Mouse (Mus musculus) heart, embryonic 10.5 days (tissue): ENCODE results near the gene Pfas. TPM values are rescaled to one million over a fixed set of nuclear protein-coding genes. Genes with fewer than 3 reads are reported as not detected.
A peak's percentile ranks its signal among the peaks of the same experiment; 100 is the strongest.
"Not testable (repeated sequence)": the region's sequence is repeated elsewhere in the genome, so short reads cannot be mapped to it uniquely, and the experiment has no call there.

Experiments used
- DNase-seq: peaks from one replicate; pipeline ENCODE4 v3.0.0-alpha.2; 2017; ENCODE audit warnings: low spot score
- H3K27ac ChIP-seq: fragments of 300-500 bp; sonication (generic); 2 replicates; pipeline ENCODE4 v1.5.1; 2016; ENCODE audit warnings: mild to moderate bottlenecking
- H3K27me3 ChIP-seq: fragments of 300-500 bp; sonication (generic); 2 replicates; pipeline ENCODE4 v1.6.1; 2016; ENCODE audit warnings: mild to moderate bottlenecking; ENCODE audit not compliant: poor library complexity, insufficient read depth, severe bottlenecking
- H3K36me3 ChIP-seq: fragments of 300-500 bp; sonication (generic); 2 replicates; pipeline ENCODE4 v1.6.1; 2016; ENCODE audit warnings: mild to moderate bottlenecking, moderate library complexity
- H3K4me1 ChIP-seq: fragments of 300-500 bp; sonication (generic); 2 replicates; pipeline ENCODE4 v1.6.1; 2016; ENCODE audit warnings: mild to moderate bottlenecking
- H3K4me3 ChIP-seq: fragments of 300-500 bp; sonication (generic); 2 replicates; pipeline ENCODE4 v1.5.1; 2016; ENCODE audit warnings: mild to moderate bottlenecking, moderate library complexity
- H3K9me3 ChIP-seq: fragments of 300-500 bp; sonication (generic); 2 replicates; pipeline ENCODE4 v1.6.1; 2016; ENCODE audit warnings: mild to moderate bottlenecking, moderate library complexity
- WGBS: fragments of 180-500 bp; shearing (Covaris S2); methylation state at CpG from one replicate; pipeline ENCODE4 v1.1.7; 2016; 5-methylcytosine and 5-hydroxymethylcytosine counted together
- polyA plus RNA-seq: library from polyadenylated mRNA; unstranded; fragments of >200 nt; fragmentation: Nextera tagmentation; extraction: Ambion mirVana; gene quantifications from 2 replicates; pipeline ENCODE4 v1.2.1, GENCODE M21; 2016

The Pfas gene
- polyA plus RNA-seq, 1 experiment from 2014 or later = 35.6 TPM

DNA sequence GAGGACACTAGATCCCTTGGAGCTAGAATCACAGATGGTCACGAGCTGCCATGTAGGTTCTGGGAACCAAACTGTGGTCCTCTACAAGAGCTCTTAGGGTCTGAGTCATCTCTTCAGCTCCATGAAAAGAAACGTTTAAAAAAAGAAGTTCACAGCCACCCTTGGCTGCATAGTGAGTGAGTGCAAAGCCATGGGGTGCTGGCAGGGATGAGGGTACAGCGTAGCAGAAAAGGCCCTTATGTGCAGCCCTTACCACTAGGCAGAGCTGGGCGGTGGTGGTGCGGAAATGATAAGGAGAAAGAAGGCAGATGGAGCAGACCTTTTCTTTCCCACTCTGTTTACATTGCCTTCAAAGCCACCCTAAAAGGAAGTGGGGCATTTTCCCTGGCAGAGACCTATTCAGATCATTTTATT is 28.9 kb downstream of the Pfas start:
- WGBS = 33% methylated on average over 5 of the region's 5 CpGs
- Histone ChIP-seq H3K4me1 (no peaks in the 10 kb centered on the region), H3K4me3 (no peak overlapping the region), H3K27ac (no peak overlapping the region), H3K27me3 (no peaks in the 10 kb centered on the region; the same call in 1 of the 2 replicates), H3K9me3 (no peaks in the 10 kb centered on the region), H3K36me3 (no peaks in the 10 kb centered on the region)
- no peak for DNase-seq

DNA sequence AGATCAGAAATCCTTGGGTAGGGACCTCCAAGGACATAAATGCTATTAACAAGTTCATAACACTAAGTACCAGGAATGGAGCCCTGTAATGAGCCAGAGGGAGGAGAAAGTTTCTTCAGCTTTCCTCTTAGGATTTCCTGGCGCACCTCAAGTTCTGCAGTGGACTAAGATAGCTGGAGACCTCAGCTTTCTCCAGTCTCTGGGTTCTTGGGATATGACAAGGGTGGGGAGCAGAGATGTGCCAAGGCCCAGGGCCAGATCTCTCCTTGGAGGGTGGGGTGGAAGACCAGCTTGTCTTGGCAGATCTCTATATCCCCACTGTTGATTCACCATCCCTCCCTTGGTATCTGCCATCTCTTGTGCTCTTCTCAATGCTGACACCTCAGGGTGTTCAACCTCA is 32.7 kb downstream of the Pfas start:
- no peak overlapping the region for H3K4me3 ChIP-seq
- DNase-seq = no peak

DNA sequence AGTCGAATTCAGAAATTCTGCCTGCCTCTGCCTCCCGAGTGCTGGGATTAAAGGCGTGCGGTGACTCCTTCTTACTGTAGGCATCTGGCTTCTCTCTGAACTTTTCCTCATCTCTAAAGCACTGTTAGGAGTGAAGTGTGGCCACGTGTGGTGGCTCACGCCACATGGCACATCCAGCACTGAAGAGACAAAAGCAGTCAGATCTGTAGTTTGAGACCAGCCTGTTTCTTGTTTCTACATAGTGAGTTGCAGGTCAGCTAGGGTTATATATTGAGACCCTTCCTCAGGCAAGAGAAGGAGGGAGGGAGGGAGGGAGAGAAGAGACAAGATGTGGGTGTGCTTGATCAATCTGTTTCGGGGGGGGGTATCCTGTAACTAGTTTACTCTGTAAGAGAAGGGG is 33.2 kb downstream of the Pfas start, which contains the start of gene Rangrf:
Rangrf (minus strand) TSS at position 101 of the 400 bp plus-strand sequence.
- peak within 1 kb of the TSS; percentile 62 for H3K4me3 ChIP-seq
- WGBS = 69% methylated on average over 7 of the region's 7 CpGs

More for the DNA sequence above, 32.7 kb downstream of the Pfas start:
- Histone ChIP-seq H3K36me3 (no peaks in the 10 kb centered on the region), H3K27me3 (no peaks in the 10 kb centered on the region; the same call in 1 of the 2 replicates), H3K4me1 (peaks cover 27% of the 10 kb centered on the region), H3K27ac (no peak overlapping the region), H3K9me3 (no peaks in the 10 kb centered on the region)
- 72% methylated on average over 1 of the region's 1 CpGs for WGBS

DNA sequence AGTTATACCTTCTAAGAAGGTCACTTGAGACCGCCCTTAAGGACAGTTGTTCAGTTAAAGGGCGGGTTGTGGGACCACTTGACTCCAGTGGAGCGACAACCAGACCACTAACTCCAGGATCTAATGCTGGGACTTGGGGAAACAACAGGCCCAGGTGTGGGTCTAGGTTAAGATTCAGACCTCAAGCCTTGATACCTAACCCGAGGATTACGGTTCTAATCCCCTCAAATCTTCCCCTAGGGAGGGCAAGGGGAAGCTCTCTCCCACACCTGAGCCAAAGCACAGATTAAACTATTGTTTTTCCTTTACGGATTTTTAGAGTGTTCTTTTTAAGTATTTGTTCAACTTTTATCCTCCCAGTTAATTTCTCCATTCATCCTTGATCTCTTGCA is 34.2 kb downstream of the Pfas start:
- Histone ChIP-seq H3K36me3 (no peaks in the 10 kb centered on the region), H3K4me3 (peak overlapping the region; percentile 62), H3K27me3 (peaks cover 12% of the 10 kb centered on the region; the same call in 1 of the 2 replicates), H3K27ac (peak overlapping the region; percentile 19; the same call in 1 of the 2 replicates), H3K9me3 (no peaks in the 10 kb centered on the region), H3K4me1 (peaks cover 29% of the 10 kb centered on the region)
- no peak for DNase-seq
- 30% methylated on average over 6 of the region's 6 CpGs for WGBS

More for the DNA sequence above, 33.2 kb downstream of the Pfas start, which contains the start of gene Rangrf:
- Histone ChIP-seq H3K27me3 (peaks cover 1% of the 10 kb centered on the region; the same call in 1 of the 2 replicates), H3K9me3 (no peaks in the 10 kb centered on the region), H3K4me1 (peaks cover 29% of the 10 kb centered on the region), H3K27ac (peak within 1 kb of the TSS; percentile 19; the same call in 1 of the 2 replicates), H3K36me3 (no peaks in the 10 kb centered on the region)
- DNase-seq = no peak

DNA sequence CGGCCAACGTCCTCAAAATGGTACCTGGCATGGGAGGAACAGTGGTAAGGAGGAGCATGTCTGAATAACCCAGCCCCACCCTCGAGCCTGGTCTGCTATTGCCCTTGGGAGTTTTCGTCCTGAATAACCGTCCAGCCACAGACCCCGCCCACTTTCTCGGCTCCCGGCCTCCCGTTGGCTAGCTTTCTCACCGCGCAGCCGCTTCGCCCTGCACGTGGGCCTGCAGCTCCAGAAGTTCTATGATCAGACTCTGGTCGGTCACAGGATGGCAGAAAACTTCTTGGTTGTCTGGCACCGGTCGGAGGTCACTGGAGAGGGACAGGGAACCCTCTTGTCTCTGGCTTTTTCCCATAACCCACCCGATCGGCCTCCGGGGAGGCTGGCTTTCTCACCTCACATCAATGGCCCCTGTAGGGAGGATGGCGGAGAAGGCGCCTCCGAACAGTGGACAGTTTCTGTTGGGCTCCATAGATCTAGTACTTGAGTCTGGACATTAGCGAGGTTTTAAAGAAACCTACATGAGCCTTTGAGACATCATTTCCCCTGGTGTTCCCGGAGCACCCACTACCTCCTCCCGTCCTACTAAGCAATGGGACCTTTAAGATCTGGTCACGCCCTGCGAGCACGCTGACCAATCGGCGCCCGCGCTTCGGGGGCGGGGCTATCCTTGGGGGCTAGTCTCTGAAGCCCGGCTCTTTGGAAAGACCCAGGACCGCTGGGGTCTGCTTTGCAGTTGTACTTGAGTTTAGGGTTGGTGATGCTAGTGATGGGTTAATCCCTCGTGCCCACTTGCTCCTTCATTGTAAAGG is 34.8 kb downstream of the Pfas start:
- H3K4me1 ChIP-seq = peaks cover 33% of the 10 kb centered on the region
- not testable (repeated sequence) for H3K36me3 ChIP-seq, H3K9me3 ChIP-seq
- peaks cover 18% of the 10 kb centered on the region; the same call in 1 of the 2 replicates for H3K27me3 ChIP-seq
- under 1% methylated on average over 38 of the region's 38 CpGs for WGBS
- H3K27ac ChIP-seq = peak overlapping the region; percentile 73
- H3K4me3 ChIP-seq = peak overlapping the region; percentile 62
- peak; percentile 94 for DNase-seq

DNA sequence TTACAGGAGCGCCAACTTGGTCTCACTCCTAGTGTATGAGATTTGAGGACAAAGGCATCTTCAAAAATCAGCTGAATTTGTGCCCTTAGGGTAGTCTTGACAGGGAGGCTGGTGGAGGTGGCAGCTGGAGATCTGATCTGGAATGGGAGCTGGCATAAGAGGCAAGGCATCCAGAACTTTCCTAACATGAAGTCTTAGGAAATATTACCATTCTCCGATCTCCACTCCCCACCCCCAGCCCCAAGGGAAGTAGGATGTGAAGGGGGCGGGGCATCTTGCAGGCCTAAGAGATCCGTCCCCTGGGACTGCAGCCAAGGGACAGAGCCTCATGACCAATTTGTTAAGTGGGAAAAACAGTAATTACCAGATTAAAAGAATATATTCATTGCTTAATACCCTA is 38.0 kb downstream of the Pfas start:
- Histone ChIP-seq H3K4me1 (peaks cover 47% of the 10 kb centered on the region), H3K27me3 (peaks cover 19% of the 10 kb centered on the region; the same call in 1 of the 2 replicates), H3K36me3 (no peaks in the 10 kb centered on the region), H3K9me3 (no peaks in the 10 kb centered on the region), H3K4me3 (no peak overlapping the region), H3K27ac (no peak overlapping the region)
- WGBS = 64% methylated on average over 4 of the region's 4 CpGs
- no peak for DNase-seq

DNA sequence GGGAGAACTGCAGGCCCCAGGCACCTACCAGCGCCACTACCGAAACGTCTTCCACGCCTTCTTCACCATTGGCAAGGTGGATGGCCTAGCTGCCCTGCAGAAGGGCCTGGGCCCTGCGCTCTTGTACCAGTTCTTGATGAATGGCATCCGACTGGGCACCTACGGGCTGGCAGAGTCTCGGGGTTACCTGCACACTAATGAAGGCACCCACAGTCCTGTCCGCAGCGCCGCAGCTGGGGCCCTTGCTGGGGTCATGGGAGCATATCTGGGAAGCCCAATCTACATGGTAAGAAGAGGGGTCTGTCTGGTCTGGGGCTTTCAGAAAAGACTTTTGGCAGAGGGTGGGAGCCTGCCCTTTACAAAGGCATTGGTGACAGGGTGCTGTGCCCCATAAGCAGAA is 39.5 kb downstream of the Pfas start:
- Histone ChIP-seq H3K27me3 (peaks cover 19% of the 10 kb centered on the region; the same call in 1 of the 2 replicates), H3K4me1 (peaks cover 44% of the 10 kb centered on the region), H3K27ac (no peak overlapping the region), H3K36me3 (no peaks in the 10 kb centered on the region), H3K4me3 (no peak overlapping the region), H3K9me3 (no peaks in the 10 kb centered on the region)
- WGBS = 86% methylated on average over 11 of the region's 11 CpGs
- DNase-seq = no peak

DNA sequence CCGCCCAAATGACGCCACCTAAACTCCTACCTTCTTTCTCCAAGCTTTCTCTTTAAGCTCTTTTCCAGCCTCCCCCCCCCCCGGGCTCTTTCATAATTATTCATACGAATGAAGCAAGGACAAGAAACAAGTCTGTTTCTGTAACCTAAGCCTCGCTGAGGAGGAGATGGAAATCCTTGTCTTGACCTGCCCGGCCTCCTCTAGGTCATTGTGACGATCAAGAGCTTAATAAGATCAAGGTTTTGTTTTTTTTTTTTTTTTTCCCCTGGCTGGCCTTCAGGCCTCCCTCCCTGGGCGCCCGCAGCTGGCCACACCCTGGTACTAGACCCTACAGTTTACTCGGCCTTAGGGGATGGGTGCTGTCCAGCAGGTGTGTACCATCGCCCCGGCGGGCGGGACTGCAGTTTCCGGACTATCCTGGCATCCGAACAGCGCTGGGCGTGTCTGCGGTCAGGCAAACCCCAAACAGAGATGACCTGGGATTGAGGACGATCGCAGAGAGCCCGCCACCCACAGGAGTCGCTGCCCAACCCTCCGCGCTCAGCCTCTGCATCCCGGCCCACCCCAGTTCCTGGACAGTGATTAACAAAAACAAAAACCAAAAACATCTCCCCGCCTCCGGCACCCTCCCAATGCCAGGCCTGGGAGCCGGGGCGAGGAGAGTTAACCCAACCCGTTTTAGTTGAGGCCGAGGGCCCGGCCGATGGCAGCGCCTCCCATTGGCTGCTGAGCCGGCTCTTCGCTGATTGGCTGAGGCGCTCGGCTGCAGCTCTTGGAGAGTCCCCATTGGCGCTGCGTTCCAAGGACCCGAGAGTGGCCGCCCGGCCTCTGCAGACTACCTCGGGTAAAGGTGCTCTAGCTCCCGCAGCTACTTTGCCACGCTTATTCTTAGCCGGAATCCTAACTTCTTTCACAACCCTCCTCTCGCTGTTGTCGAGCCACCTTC is 40.6 kb downstream of the Pfas start, which contains the start of gene Slc25a35:
Slc25a35 (plus strand) TSS at position 795 of the 946 bp plus-strand sequence.
- under 1% methylated on average over 50 of the region's 50 CpGs for WGBS
- Histone ChIP-seq H3K27ac (peak within 1 kb of the TSS; percentile 75), H3K27me3 (peaks cover 19% of the 10 kb centered on the region; the same call in 1 of the 2 replicates)

DNA sequence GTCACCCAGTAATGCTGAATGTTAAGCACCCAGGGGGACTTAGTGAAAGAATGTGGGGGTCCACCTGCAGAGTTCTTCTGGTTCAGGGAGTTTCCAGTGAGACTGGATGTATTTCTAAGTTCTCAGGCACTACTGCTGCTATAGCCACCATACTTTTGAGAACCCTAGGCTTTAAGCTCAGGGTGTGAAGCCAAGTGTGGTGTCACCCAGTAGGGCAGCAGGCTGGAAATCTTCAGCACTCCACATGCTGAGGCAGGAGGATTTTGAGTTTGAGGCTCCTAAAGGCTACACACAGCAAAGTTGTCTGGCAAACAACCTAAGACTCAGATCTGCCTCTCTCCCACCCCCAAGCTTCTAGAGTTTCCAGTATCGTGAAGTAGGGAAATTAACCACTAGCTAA is 41.7 kb downstream of the Pfas start:
- H3K4me1 ChIP-seq = peaks cover 29% of the 10 kb centered on the region
- no peaks in the 10 kb centered on the region for H3K36me3 ChIP-seq
- peaks cover 19% of the 10 kb centered on the region; the same call in 1 of the 2 replicates for H3K27me3 ChIP-seq
- no peak overlapping the region for H3K27ac ChIP-seq
- DNase-seq = no peak
- no peak overlapping the region for H3K4me3 ChIP-seq
- H3K9me3 ChIP-seq = no peaks in the 10 kb centered on the region
- WGBS = 53% methylated on average over 1 of the region's 1 CpGs

More for the DNA sequence above, 40.6 kb downstream of the Pfas start, which contains the start of gene Slc25a35:
- Histone ChIP-seq H3K4me3 (peak within 1 kb of the TSS; percentile 73), H3K36me3 (no peaks in the 10 kb centered on the region), H3K4me1 (peaks cover 37% of the 10 kb centered on the region), H3K9me3 (no peaks in the 10 kb centered on the region)
- peak; percentile 94 for DNase-seq

DNA sequence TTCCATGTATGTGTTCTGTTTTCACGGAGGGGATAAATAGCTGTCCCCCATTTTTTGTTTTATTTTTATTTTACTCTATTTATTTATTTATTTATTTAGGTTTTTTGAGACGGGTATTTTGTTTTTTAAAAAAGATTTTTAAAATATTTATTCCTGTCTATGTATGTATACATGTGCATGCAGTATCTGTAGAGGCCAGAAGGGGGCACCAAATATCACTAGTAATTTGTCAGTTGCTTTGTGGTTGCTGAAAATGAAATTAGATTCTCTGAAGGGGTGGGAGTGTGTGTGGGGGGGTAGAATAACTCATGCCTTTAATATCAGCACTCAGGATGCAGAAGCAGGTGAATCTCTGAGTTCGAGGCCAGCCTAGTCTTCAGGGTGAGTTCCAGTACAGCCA is 42.4 kb downstream of the Pfas start:
- H3K4me3 ChIP-seq = no peak overlapping the region
- no peaks in the 10 kb centered on the region for H3K9me3 ChIP-seq
- 26% methylated on average over 3 of the region's 3 CpGs for WGBS
- peaks cover 22% of the 10 kb centered on the region for H3K4me1 ChIP-seq
- H3K27ac ChIP-seq = no peak overlapping the region
- no peak for DNase-seq
- H3K36me3 ChIP-seq = no peaks in the 10 kb centered on the region
- H3K27me3 ChIP-seq = peaks cover 19% of the 10 kb centered on the region; the same call in 1 of the 2 replicates

DNA sequence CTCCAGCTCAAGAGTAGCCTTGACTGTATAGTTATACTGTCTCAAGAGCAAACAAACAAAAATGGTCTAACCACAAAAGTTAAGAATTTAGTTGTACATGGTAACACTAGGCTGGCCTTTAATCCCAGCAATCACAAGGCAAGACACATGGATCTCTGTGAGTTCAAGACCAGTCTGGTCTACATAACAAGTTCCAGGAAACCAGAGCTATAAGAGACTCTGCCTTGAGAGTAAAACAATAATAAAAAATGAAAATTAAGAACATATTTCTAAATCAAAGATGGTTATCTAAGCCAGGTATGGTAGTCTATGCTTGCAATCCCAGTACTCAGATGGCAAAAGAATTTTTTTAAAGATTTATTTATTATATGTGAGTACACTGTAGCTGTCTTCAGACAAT is 43.2 kb downstream of the Pfas start:
- peaks cover 17% of the 10 kb centered on the region for H3K4me1 ChIP-seq
- no peaks in the 10 kb centered on the region for H3K36me3 ChIP-seq
- no peak overlapping the region for H3K27ac ChIP-seq
- DNase-seq = no peak
- H3K4me3 ChIP-seq = no peak overlapping the region
- H3K9me3 ChIP-seq = no peaks in the 10 kb centered on the region
- H3K27me3 ChIP-seq = peaks cover 17% of the 10 kb centered on the region; the same call in 1 of the 2 replicates

DNA sequence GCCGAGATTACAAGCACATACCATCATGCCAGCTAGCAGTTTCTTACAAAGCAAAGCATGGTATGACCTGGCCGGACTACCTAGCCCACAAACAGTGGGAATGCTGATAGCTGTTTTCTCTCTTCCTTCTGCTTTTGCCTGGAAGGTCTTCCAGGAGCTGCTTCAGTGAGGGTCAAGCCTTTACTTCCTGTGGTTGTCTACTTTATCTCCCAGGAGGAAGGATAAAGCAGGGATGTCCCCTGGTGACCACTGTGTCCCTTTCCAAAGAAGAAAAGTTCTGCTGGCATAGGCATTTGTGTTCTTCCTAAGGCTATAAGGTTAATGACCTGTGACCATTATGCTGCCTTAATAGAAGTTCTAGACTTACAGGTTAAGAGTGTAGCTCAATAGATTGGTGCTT is 44.9 kb downstream of the Pfas start:
- Histone ChIP-seq H3K4me3 (no peak overlapping the region), H3K27ac (no peak overlapping the region), H3K27me3 (peaks cover under 1% of the 10 kb centered on the region; the same call in 1 of the 2 replicates), H3K36me3 (no peaks in the 10 kb centered on the region), H3K9me3 (no peaks in the 10 kb centered on the region), H3K4me1 (peaks cover 13% of the 10 kb centered on the region)
- DNase-seq = no peak
- WGBS = 68% methylated on average over 2 of the region's 2 CpGs
